Mouse (Mus musculus) thymus, postnatal 10 days (tissue): ENCODE measurements around the gene Olfr893.
"Not testable (repeated sequence)": the region's sequence is repeated elsewhere in the genome, so short reads cannot be mapped to it uniquely, and the experiment has no call there.

Experiments used
- DNase-seq, 2 experiments: peaks; one replicate each; pipeline ENCODE4 v3.0.0; 2021; ENCODE audit warnings: low spot score in 2 of 2

Gene Olfr893

GRCm38 (mm10) chr9:38208065-38208464 is at the start of gene Olfr893:
Olfr893 (plus strand) TSS chr9:38208365.
- no peak for DNase-seq

GRCm38 (mm10) chr9:38168341-38168740 is 39.8 kb upstream of the Olfr893 start:
- not testable (repeated sequence) for DNase-seq

- DNase-seq = no peak
Observed at GRCm38 (mm10) chr9:38180721-38181120, 27.4 kb upstream of the Olfr893 start, which contains the start of gene Olfr891. Olfr891 (minus strand) TSS chr9:38180821.

GRCm38 (mm10) chr9:38217755-38218154 is 9.6 kb downstream of the Olfr893 start, which contains the start of gene Olfr894:
Olfr894 (plus strand) TSS chr9:38218055.
- no peak for DNase-seq

GRCm38 (mm10) chr9:38252474-38252873 is 44.3 kb downstream of the Olfr893 start, which contains the start of gene Olfr143:
Olfr143 (plus strand) TSS chr9:38252774.
- no peak for DNase-seq
